Mouse (Mus musculus) cerebellum, postnatal 14 days (tissue): Measurements from ENCODE around the gene Aplp2.

Experiments used
- DNase-seq, 2 experiments: peaks; one replicate each; pipeline ENCODE4 v3.0.0; 2021; ENCODE audit warnings: mixed read lengths in 2 of 2

The Aplp2 gene

GRCm38 (mm10) chr9:31119882-31120532, 91.6 kb downstream of the Aplp2 start:
- no peak for DNase-seq

DNA sequence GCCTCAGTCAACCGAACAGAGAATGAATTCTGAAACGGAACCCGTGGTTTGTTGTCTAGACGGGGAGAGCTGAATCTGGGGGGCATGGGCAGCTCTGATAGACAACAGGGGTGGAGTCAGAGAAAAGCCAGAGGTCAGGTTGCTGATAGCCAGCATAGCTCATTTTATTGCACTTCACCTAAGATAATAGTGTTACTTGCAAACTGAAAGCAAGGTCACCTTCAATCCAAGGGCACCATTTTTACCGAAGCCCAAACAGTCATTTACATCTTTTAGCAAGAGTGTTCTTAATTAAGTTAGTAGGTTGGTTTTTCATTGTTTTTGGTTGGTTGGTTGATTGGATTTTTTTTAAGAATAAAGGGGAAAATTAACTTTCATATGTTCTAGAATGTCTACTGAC, 92.2 kb downstream of the Aplp2 start:
- DNase-seq: no peak

- no peak for DNase-seq
These were observed 92.9 kb downstream of the Aplp2 start for GRCm38 (mm10) chr9:31118520-31119298.

GRCm38 (mm10) chr9:31117488-31117887, 94.1 kb downstream of the Aplp2 start:
- DNase-seq: no peak

DNA sequence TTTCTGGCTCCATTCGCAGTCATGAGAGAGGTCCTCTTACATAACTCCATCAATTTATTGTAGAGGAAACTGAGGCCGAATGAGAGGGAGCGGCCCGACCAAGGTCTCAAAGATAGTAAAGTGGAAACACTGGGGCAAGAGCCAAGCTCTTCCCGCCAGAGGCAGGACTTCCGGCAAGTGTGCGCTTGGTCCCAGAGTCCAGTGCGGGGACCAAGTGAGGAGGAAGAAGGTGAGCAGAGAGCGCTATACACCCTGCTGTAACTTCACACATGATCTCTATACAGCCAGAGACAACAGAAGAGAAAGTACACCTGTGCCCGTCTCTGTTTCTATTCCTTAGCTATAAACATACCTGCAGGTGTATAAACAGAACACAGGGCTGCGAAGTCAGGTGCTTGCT, 94.5 kb downstream of the Aplp2 start:
- no peak for DNase-seq

DNA sequence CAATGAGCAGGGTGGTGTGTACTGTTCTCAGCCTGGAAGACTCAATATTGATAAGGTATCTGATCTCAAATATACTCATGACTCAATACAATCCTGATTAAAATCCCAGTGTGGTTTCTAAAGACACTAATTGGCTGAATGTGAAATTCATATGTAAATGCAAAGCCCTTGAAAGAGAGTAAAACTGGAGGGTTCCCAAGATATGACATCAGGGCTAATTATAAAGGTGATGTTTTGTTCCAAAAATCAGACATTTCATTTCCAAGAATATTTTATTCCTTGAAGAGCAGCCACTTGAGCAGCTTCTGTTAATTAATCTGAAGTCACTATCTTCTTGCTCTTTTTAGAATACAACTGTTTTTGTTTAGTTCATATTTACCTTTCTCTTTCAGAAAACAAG, 96.0 kb downstream of the Aplp2 start:
- no peak for DNase-seq

- DNase-seq: no peak
These were observed 103.2 kb downstream of the Aplp2 start for GRCm38 (mm10) chr9:31108464-31108863.
